Mouse (Mus musculus) macrophage (primary cell): ENCODE results near the gene Ccdc113. TPM values are rescaled to one million over a fixed set of nuclear protein-coding genes. Genes with fewer than 3 reads are reported as not detected.

Experiments used
- H3K27ac ChIP-seq: fragments of 350-480 bp; formaldehyde crosslinking; 2 replicates; pipeline ENCODE4 v1.9.0; 2021
- H3K36me3 ChIP-seq: fragments of 350-480 bp; formaldehyde crosslinking; 2 replicates; pipeline ENCODE4 v1.9.0; 2021; ENCODE audit errors: inconsistent target
- H3K4me3 ChIP-seq: fragments of 350-480 bp; formaldehyde crosslinking; 2 replicates; pipeline ENCODE4 v1.9.0; 2021; ENCODE audit errors: inconsistent target
- H3K79me2 ChIP-seq: fragments of 350-480 bp; formaldehyde crosslinking; 2 replicates; pipeline ENCODE4 v1.9.0; 2021; ENCODE audit errors: inconsistent target
- whole genome bisulfite sequencing: methylation state at CpG from one replicate; pipeline ENCODE4 v1.1.7; 2026; ENCODE audit warnings: inconsistent platforms; ENCODE audit not compliant: missing documents; 5-methylcytosine and 5-hydroxymethylcytosine counted together
- polyA plus RNA-seq: library from polyadenylated mRNA; stranded (reverse); fragments of 250-400 nt; gene quantifications from 3 replicates; pipeline ENCODE4 v1.2.4, GENCODE M21; 2018; ENCODE audit warnings: inconsistent platforms

Ccdc113 gene
- polyA plus RNA-seq, 1 experiment from 2014 or later = not detected

DNA sequence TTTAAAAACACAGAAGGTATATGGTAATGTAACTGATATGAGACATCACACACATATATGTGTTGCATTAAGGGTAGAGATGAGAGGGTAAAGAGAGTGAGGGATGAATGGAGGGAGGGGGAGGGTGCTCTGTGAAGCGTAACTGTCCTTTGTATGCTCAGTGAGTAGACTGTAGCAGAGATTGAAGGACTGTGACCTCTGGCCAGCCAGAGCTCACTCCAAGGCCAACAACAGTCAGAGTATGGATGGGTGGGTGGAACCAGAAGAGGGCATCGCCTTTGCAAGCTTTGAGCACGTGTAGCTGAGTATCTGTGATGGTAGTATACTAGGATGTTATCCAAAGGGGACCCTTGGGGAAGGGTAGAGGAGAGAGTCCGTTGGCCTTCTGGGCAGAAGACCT lies 17.7 kb downstream of the Ccdc113 start:
- Histone ChIP-seq H3K36me3 (no peaks in the 10 kb centered on the region), H3K27ac (no peak overlapping the region), H3K4me3 (no peak overlapping the region), H3K79me2 (no peaks in the 10 kb centered on the region)
- WGBS = 91% methylated on average over 4 of the region's 4 CpGs

- Histone ChIP-seq H3K36me3 (no peaks in the 10 kb centered on the region), H3K4me3 (no peak overlapping the region), H3K79me2 (no peaks in the 10 kb centered on the region), H3K27ac (no peak overlapping the region)
- 80% methylated on average over 2 of the region's 2 CpGs for WGBS
Observed at GRCm38 (mm10) chr8:95555963-95556362, 22.1 kb downstream of the Ccdc113 start.

GRCm38 (mm10) chr8:95566217-95566616 lies 32.3 kb downstream of the Ccdc113 start:
- Histone ChIP-seq H3K4me3 (no peak overlapping the region), H3K36me3 (no peaks in the 10 kb centered on the region), H3K27ac (no peak overlapping the region), H3K79me2 (no peaks in the 10 kb centered on the region)
- WGBS = 92% methylated on average over 4 of the region's 4 CpGs

DNA sequence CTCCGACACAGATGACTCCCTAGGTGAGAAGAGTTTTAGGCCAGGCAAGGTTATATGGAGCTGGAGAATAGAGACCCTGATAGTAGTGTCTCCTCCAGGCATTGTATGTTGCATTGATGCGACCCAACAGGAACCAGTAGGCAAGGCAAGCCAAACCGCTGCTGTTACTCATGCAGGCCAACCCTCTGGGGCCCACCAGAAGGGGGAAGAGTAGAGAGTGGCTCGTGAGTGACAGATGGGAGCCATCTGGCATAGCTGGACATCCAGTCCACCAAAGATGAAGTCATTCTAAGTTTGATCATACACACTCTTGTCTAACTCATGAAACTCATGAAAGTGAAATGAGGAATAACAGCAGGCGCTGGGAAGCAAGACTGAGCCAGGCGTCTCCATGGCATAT lies 32.9 kb downstream of the Ccdc113 start:
- WGBS = 91% methylated on average over 6 of the region's 6 CpGs
- no peaks in the 10 kb centered on the region for H3K36me3 ChIP-seq

DNA sequence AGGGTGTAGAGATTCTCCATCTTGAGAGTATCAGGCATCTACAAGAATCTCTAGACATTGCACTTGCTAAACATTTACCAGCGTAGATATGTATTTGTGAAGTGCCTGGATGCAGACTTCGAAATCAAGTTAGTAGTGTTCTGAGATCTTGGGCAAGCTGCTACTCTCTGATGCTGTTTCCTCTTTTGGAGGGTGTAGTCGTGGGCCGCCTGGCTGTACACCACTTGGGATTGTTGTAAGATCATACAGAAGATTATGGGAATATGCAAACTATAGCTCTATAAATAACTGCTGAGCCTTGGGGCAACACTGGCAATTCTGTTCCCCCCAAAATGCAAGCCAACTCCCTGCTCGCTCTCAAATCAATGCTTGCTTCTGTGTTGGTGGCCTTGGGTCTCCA lies 39.3 kb downstream of the Ccdc113 start:
- H3K4me3 ChIP-seq = no peak overlapping the region
- H3K79me2 ChIP-seq = no peaks in the 10 kb centered on the region
- 85% methylated on average over 5 of the region's 5 CpGs for WGBS
- no peak overlapping the region for H3K27ac ChIP-seq
- no peaks in the 10 kb centered on the region for H3K36me3 ChIP-seq

More for the DNA sequence above, 32.9 kb downstream of the Ccdc113 start:
- no peaks in the 10 kb centered on the region for H3K79me2 ChIP-seq
- no peak overlapping the region for H3K27ac ChIP-seq
- H3K4me3 ChIP-seq = no peak overlapping the region

DNA sequence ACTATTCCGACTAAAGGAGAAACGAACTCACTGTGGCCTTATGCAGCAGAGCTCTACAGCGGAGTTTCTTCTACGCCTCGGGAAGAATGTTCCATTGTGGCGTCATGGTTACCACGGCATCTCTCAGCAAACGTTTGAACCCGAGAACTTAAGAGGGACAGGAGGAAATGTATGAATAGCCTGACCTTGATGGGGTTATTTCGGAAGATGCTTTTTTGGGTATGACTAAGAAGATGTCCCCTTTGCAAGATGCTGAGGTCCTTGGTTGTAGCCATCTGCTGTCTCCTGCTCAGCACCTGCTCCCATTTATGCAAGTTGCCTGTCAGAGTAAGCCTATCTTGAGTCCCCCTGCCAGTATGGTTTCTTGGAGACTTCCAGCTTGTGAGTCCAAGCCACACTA lies 42.4 kb downstream of the Ccdc113 start, which contains the start of gene Prss54:
Gene Prss54, minus strand, starts transcription at position 101 of the 400 bp plus-strand sequence.
- H3K79me2 ChIP-seq = no peaks in the 10 kb centered on the region
- WGBS = 90% methylated on average over 10 of the region's 10 CpGs
- H3K4me3 ChIP-seq = no peak within 1 kb of the TSS
- H3K27ac ChIP-seq = no peak within 1 kb of the TSS
- no peaks in the 10 kb centered on the region for H3K36me3 ChIP-seq

GRCm38 (mm10) chr8:95587339-95587738 lies 53.5 kb downstream of the Ccdc113 start:
- H3K79me2 ChIP-seq = no peaks in the 10 kb centered on the region
- H3K27ac ChIP-seq = no peak overlapping the region
- WGBS = 100% methylated on average over 1 of the region's 1 CpGs
- H3K36me3 ChIP-seq = no peaks in the 10 kb centered on the region
- H3K4me3 ChIP-seq = no peak overlapping the region

- 80% methylated on average over 10 of the region's 10 CpGs for WGBS
- Histone ChIP-seq H3K27ac (no peak overlapping the region), H3K4me3 (no peak overlapping the region), H3K79me2 (no peaks in the 10 kb centered on the region), H3K36me3 (no peaks in the 10 kb centered on the region)
Observed at GRCm38 (mm10) chr8:95589282-95589681, 55.4 kb downstream of the Ccdc113 start.

DNA sequence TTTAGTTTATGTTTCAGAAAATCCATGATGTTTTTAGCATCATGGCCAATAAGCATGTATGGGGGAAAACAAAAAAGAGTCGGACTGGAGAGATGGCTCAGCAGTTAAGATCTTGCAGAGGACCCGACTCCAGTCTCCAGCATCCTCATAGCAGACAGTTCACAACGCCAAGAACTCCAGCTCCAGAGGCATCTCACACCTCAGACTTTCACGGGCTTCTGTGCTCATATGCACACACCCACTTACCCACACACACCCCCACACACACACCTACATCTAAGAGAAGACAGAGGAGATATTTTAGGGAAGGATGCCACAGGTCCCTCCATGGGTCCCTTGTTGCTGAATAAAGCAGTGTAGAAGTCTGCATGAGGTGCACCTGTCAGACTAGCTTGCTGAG lies 56.7 kb downstream of the Ccdc113 start:
- Histone ChIP-seq H3K4me3 (no peak overlapping the region), H3K27ac (no peak overlapping the region), H3K79me2 (no peaks in the 10 kb centered on the region), H3K36me3 (no peaks in the 10 kb centered on the region)
- 86% methylated on average over 4 of the region's 4 CpGs for WGBS

DNA sequence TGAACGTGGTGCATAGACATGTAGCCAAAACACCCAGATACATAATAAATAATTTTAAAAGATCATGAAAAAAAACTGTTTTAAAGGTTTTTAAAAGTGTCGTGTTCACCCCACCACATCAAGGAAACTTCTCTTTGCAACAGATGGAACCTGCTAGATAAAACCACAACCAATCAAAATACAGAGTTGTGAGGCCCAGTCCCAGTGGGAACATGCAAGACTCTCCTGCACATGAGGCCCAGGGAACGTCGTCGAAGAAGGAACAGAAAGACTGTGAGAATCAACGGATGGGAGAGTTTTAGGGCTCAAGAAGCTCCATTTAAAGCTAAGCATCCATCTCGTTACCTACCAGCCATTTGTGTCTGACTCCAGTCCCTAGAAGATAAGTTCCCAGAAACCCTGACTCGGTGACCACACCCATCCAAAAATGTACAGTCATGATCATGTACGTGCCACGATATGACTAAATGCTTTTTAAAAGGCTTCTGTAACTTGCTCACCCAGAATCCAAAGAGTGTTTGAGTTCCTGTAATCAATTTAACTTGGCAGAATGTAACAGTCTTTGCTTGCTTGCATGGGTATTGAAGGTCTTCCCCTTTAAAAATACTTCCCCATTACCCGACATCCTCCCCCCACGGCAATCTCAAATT lies 58.4 kb downstream of the Ccdc113 start:
- no peaks in the 10 kb centered on the region for H3K36me3 ChIP-seq
- no peaks in the 10 kb centered on the region for H3K79me2 ChIP-seq
- 25% methylated on average over 12 of the region's 12 CpGs for WGBS
- no peak overlapping the region for H3K27ac ChIP-seq
- no peak overlapping the region for H3K4me3 ChIP-seq

GRCm38 (mm10) chr8:95593439-95594393 lies 59.8 kb downstream of the Ccdc113 start:
- no peaks in the 10 kb centered on the region for H3K36me3 ChIP-seq
- H3K27ac ChIP-seq = no peak overlapping the region
- WGBS = 94% methylated on average over 7 of the region's 7 CpGs
- no peak overlapping the region for H3K4me3 ChIP-seq
- no peaks in the 10 kb centered on the region for H3K79me2 ChIP-seq

GRCm38 (mm10) chr8:95595131-95595530 lies 61.2 kb downstream of the Ccdc113 start:
- Histone ChIP-seq H3K27ac (no peak overlapping the region), H3K4me3 (no peak overlapping the region), H3K36me3 (no peaks in the 10 kb centered on the region), H3K79me2 (no peaks in the 10 kb centered on the region)
- 89% methylated on average over 14 of the region's 14 CpGs for WGBS

- no peak overlapping the region for H3K27ac ChIP-seq
- H3K79me2 ChIP-seq = no peaks in the 10 kb centered on the region
- H3K4me3 ChIP-seq = no peak overlapping the region
- 69% methylated on average over 4 of the region's 4 CpGs for WGBS
- H3K36me3 ChIP-seq = no peaks in the 10 kb centered on the region
Observed at GRCm38 (mm10) chr8:95596841-95597241, 63.0 kb downstream of the Ccdc113 start.

- H3K79me2 ChIP-seq = no peaks in the 10 kb centered on the region
- H3K36me3 ChIP-seq = no peaks in the 10 kb centered on the region
- no peak overlapping the region for H3K4me3 ChIP-seq
- WGBS = 25% methylated on average over 9 of the region's 11 CpGs
- H3K27ac ChIP-seq = no peak overlapping the region
Observed at GRCm38 (mm10) chr8:95599861-95600260, 66.0 kb downstream of the Ccdc113 start.

GRCm38 (mm10) chr8:95601306-95601705 lies 67.4 kb downstream of the Ccdc113 start:
- Histone ChIP-seq H3K27ac (no peak overlapping the region), H3K4me3 (no peak overlapping the region), H3K36me3 (no peaks in the 10 kb centered on the region), H3K79me2 (no peaks in the 10 kb centered on the region)
- WGBS = 84% methylated on average over 15 of the region's 15 CpGs
